Mouse (Mus musculus): ENCODE measurements around the gene Paf1. TPM values are rescaled to one million over a fixed set of nuclear protein-coding genes. Genes with fewer than 3 reads are reported as not detected.

Gene Paf1
- polyA plus RNA-seq, 1 experiment from 2014 or later: 67.3 TPM

DNA sequence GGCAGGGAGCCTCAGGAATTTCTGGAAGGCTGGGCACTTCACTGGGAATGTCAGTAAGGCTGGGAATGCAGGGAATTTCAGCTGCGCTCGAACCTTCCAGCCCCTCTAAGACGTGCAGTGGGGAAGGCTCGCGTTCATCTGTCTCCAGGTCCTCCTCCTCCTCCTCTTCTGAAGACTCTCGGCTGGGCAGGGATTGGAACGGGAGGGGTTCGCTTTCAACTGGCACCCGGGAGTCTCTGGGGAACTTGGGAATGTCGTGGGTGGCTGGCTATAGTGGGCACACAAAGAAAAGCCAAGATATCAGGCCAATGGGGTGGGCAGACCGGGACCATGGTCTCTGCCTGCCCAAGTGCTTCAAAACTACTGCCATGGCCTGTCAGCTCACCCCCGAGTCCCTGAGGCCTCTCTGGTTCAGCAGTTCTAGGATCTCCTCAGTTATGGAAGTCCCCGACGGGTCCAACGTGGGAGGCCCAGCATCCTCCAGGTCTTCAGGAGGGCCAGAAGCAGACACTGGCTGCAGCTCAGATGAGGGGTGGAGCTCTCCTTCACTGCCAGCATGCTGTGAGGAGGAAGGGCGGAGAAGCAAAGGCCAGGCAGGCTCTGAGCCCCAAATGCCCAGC lies 30.2 kb upstream of the Paf1 start:
- Histone ChIP-seq H3K36me3 (ENCODE audit: control insufficient read depth, insufficient read depth, low read length) (peaks cover 77% of the 10 kb centered on the region), H3K4me2 (replicated peaks; ENCODE audit: low read depth, low read length) (no peak overlapping the region), H3K27ac (ENCODE audit: low read length) (no peak overlapping the region), H3K4me3 (ENCODE audit: low read depth, low read length) (no peak overlapping the region), H3K9me3 (ENCODE audit: control insufficient read depth, low read depth, low read length) (no peaks in the 10 kb centered on the region), H3K4me1 (ENCODE audit: control insufficient read depth, insufficient read depth, low read length) (peaks cover 16% of the 10 kb centered on the region), H3K27me3 (ENCODE audit: control insufficient read depth, insufficient read depth, low read length) (no peaks in the 10 kb centered on the region), H3K9ac (replicated peaks; ENCODE audit: low read depth, low read length) (no peak overlapping the region)
- ATAC-seq (ENCODE audit: insufficient number of reproducible peaks, insufficient read depth, low FRiP score, low read depth): no peak
- WGBS: 86% methylated on average over 16 of the region's 16 CpGs

DNA sequence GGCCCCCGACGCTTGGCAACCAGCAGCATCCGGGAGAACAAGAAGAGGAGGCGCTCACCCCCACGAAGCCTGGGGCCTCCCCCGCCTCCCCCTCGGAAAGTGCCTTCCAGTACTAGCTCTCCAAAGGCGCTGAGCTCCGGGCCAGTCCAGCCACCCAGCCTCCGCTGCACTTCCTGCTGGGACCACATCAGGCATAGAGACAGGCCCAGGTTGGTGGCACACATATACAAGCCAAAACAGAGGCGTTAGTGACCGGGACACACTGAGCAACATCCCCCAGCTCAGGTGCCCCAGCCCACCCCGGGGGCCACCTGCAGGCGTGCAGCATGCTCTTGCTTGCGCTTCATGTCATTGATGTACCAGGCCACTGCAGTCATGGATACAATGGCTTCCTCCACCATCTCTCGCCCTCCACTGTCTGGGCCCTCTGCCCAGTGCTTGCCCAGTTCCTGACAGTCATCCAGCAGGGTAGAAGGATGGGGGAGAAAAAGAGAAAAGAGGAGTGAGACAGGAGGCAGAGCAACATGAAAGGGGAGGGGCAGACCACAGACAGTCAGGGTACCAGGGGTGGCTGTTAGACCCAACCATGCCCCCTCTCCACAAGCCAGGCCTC lies 25.0 kb upstream of the Paf1 start:
- Histone ChIP-seq H3K27ac (ENCODE audit: low read length) (no peak overlapping the region), H3K36me3 (ENCODE audit: control insufficient read depth, insufficient read depth, low read length) (peaks cover 61% of the 10 kb centered on the region), H3K4me3 (ENCODE audit: low read depth, low read length) (no peak overlapping the region), H3K4me1 (ENCODE audit: control insufficient read depth, insufficient read depth, low read length) (peaks cover 14% of the 10 kb centered on the region), H3K9me3 (ENCODE audit: control insufficient read depth, low read depth, low read length) (no peaks in the 10 kb centered on the region), H3K9ac (replicated peaks; ENCODE audit: low read depth, low read length) (no peak overlapping the region), H3K27me3 (ENCODE audit: control insufficient read depth, insufficient read depth, low read length) (no peaks in the 10 kb centered on the region), H3K4me2 (replicated peaks; ENCODE audit: low read depth, low read length) (no peak overlapping the region)
- no peak for ATAC-seq (ENCODE audit: insufficient number of reproducible peaks, insufficient read depth, low FRiP score, low read depth)
- 89% methylated on average over 16 of the region's 16 CpGs for WGBS

DNA sequence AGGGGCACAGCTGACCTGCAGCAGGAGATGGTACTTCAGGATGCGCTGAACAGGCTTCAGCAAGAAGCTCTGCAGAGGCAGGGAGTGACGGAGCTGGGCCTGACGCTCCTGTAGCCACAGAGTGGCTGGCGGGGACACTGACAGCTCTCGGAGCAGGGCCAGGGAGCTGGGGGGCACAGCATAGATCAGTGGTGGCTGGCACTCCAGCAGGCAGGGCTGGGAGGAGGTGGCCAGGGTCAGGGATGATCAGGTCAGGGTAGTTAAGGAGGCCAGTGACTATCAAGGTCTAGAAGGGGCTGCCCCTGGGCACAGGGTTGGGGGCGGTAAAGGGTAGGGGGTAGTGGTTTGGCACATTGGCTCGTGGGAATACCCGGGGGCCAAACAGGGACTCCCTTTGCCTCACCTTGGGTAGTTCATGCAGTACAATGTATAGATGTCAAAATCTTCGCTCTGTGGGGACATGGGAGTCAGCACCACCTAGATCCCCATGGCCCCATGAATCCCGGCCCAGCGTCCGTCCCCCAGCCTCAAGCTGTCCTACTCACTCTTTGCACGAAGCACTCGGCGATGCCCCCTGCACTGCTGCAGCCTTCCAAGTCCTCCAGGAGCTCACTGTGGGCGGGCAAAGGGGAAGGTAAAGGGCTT lies 24.4 kb upstream of the Paf1 start:
- no peak overlapping the region for H3K4me2 ChIP-seq (replicated peaks; ENCODE audit: low read depth, low read length)
- H3K9me3 ChIP-seq (ENCODE audit: control insufficient read depth, low read depth, low read length): no peaks in the 10 kb centered on the region
- WGBS: 89% methylated on average over 16 of the region's 16 CpGs
- H3K4me3 ChIP-seq (ENCODE audit: low read depth, low read length): no peak overlapping the region
- H3K9ac ChIP-seq (replicated peaks; ENCODE audit: low read depth, low read length): no peak overlapping the region
- peaks cover 14% of the 10 kb centered on the region for H3K4me1 ChIP-seq (ENCODE audit: control insufficient read depth, insufficient read depth, low read length)
- no peak overlapping the region for H3K27ac ChIP-seq (ENCODE audit: low read length)
- H3K27me3 ChIP-seq (ENCODE audit: control insufficient read depth, insufficient read depth, low read length): no peaks in the 10 kb centered on the region
- ATAC-seq (ENCODE audit: insufficient number of reproducible peaks, insufficient read depth, low FRiP score, low read depth): no peak
- peaks cover 59% of the 10 kb centered on the region for H3K36me3 ChIP-seq (ENCODE audit: control insufficient read depth, insufficient read depth, low read length)

DNA sequence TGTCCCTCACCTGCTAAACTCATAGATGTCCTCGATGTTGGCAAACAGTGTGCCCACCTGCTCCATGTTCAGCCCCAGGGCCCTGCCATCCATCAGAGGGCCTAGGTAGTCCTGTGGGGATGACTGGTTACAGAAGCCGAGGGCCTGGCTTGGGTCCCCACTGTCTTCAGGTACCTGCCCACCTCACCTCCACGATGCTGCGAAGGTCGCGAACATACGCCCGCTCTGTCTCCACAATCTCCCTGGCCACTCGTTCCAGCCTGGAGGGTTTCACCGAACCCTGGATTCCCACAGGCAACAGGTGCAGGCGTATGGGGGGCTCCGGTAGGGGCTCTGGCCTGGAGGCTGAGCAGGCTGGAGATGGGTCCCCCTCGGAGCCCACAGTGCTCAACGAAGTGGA lies 22.7 kb upstream of the Paf1 start:
- Histone ChIP-seq H3K27me3 (ENCODE audit: control insufficient read depth, insufficient read depth, low read length) (no peaks in the 10 kb centered on the region), H3K4me1 (ENCODE audit: control insufficient read depth, insufficient read depth, low read length) (peaks cover 19% of the 10 kb centered on the region), H3K27ac (ENCODE audit: low read length) (no peak overlapping the region), H3K36me3 (ENCODE audit: control insufficient read depth, insufficient read depth, low read length) (peaks cover 43% of the 10 kb centered on the region), H3K4me2 (replicated peaks; ENCODE audit: low read depth, low read length) (peak overlapping the region; percentile 91), H3K9me3 (ENCODE audit: control insufficient read depth, low read depth, low read length) (no peaks in the 10 kb centered on the region), H3K9ac (replicated peaks; ENCODE audit: low read depth, low read length) (no peak overlapping the region), H3K4me3 (ENCODE audit: low read depth, low read length) (peak overlapping the region; percentile 92; the same call in 1 of the 2 replicates)
- ATAC-seq (ENCODE audit: insufficient number of reproducible peaks, insufficient read depth, low FRiP score, low read depth): no peak
- 92% methylated on average over 14 of the region's 14 CpGs for WGBS

DNA sequence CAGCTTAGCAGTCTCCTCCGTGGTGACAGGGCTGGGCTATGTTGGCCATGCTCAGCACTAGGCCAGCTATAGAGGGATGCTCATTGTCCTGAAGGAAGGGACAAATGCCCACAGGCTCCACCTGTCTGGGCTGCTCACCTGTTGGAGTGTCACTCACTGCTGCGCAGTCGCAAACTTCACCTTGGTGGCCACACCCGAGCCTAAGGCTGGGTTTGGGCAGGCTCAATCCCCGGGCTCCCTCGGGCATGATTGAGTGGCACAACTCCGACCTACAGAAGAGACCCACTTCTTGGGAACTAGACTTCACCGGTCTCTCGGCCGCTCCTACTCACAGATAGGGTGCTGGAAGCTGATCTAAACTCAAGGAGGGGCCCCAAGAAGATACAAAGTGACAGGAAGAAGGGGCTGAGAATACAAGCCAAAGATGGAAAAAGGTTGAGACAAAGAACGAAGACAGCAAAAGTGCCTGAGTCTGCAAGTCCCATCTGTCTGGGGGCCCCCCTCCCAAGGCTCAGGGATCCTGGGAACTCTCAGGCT lies 21.7 kb upstream of the Paf1 start:
- 4% methylated on average over 11 of the region's 11 CpGs for WGBS
- no peak for ATAC-seq (ENCODE audit: insufficient number of reproducible peaks, insufficient read depth, low FRiP score, low read depth)

DNA sequence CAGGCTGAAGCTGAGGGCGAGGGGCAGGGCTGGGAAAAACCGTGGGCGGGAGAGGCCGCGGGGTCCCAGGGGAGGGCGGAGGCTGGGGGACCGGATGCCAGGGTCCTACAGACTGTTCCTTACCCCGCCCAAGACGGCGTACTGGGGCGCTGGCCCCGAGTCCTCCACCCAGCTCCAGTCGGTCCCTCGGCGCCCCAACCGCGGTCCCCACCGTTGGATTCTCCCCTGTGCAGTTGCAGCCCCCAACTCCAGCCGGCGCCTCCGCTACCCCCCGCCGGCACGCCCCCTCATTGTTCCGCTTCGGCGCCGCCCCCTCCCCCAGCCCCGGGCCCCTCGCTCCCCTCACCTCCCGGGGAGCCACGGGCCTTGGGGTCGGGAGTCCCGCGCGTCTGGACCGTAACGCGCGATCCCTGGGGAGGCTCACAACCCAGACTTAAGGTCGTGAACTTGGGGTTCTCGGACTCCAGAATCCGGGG lies 21.2 kb upstream of the Paf1 start:
- ATAC-seq (ENCODE audit: insufficient number of reproducible peaks, insufficient read depth, low FRiP score, low read depth): 0 out of 2 replicates have a peak, but pooled peaks have one; percentile 2
- Histone ChIP-seq H3K9me3 (ENCODE audit: control insufficient read depth, low read depth, low read length) (no peaks in the 10 kb centered on the region), H3K27ac (ENCODE audit: low read length) (peak overlapping the region; percentile 94), H3K4me1 (ENCODE audit: control insufficient read depth, insufficient read depth, low read length) (peaks cover 22% of the 10 kb centered on the region), H3K9ac (replicated peaks; ENCODE audit: low read depth, low read length) (peak overlapping the region; percentile 93), H3K27me3 (ENCODE audit: control insufficient read depth, insufficient read depth, low read length) (no peaks in the 10 kb centered on the region), H3K4me3 (ENCODE audit: low read depth, low read length) (peak overlapping the region; percentile 92), H3K36me3 (ENCODE audit: control insufficient read depth, insufficient read depth, low read length) (peaks cover 28% of the 10 kb centered on the region), H3K4me2 (replicated peaks; ENCODE audit: low read depth, low read length) (peak overlapping the region; percentile 91)
- under 1% methylated on average over 38 of the region's 43 CpGs for WGBS

More for the DNA sequence above, 21.7 kb upstream of the Paf1 start:
- Histone ChIP-seq H3K9me3 (ENCODE audit: control insufficient read depth, low read depth, low read length) (no peaks in the 10 kb centered on the region), H3K9ac (replicated peaks; ENCODE audit: low read depth, low read length) (peak overlapping the region; percentile 93), H3K27me3 (ENCODE audit: control insufficient read depth, insufficient read depth, low read length) (no peaks in the 10 kb centered on the region), H3K4me3 (ENCODE audit: low read depth, low read length) (peak overlapping the region; percentile 92), H3K4me1 (ENCODE audit: control insufficient read depth, insufficient read depth, low read length) (peaks cover 22% of the 10 kb centered on the region), H3K27ac (ENCODE audit: low read length) (peak overlapping the region; percentile 94), H3K4me2 (replicated peaks; ENCODE audit: low read depth, low read length) (peak overlapping the region; percentile 91), H3K36me3 (ENCODE audit: control insufficient read depth, insufficient read depth, low read length) (peaks cover 33% of the 10 kb centered on the region)

DNA sequence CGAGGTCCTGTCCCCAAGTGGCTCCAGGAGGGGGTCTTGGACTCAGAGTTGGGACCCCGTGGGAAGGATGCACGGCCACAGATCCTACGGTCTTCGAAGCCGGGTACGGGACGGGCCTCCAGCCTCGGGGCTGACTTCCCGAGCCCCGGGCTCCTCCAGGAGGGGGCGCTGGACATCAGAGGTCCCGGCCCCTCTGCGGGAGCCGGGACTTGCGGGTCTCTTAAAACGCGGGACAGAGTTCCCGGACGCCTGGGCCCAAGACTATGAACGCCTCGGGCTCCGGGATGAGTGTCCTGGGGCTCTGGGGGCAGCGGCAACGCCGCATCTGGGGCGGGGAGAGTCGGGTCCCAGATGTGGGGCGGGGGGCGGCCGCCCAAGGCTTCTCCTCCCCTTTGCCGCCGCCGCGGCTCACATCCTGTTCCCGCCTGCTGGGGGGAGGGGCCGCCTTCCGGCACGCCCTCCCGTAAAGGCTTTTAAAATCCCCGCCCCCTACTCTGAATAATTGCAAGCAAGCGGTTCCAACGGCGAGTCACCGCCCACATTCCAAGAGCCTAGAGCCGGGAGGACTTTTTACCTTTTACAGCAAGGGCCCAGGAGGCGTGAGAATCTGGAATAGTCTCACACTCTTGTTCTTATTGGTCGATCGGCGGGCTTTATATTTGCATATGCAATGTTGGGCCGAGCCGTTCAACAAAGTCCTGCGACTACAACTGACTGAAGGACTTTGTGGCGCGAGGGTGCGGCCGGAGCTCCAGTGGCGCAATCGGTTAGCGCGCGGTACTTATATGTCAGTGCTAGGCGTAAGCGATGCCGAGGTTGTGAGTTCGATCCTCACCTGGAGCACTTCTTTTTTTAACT lies 20.3 kb upstream of the Paf1 start, which contains the start of gene Plekhg2:
Gene Plekhg2, minus strand, starts transcription at position 349 of the 858 bp plus-strand sequence.
- peaks cover 29% of the 10 kb centered on the region for H3K4me1 ChIP-seq (ENCODE audit: control insufficient read depth, insufficient read depth, low read length)
- peaks cover 20% of the 10 kb centered on the region for H3K36me3 ChIP-seq (ENCODE audit: control insufficient read depth, insufficient read depth, low read length)
- peak within 1 kb of the TSS; percentile 91 for H3K4me2 ChIP-seq (replicated peaks; ENCODE audit: low read depth, low read length)
- H3K27me3 ChIP-seq (ENCODE audit: control insufficient read depth, insufficient read depth, low read length): no peaks in the 10 kb centered on the region
- WGBS: under 1% methylated on average over 52 of the region's 66 CpGs
- peak; percentile 86 for ATAC-seq (ENCODE audit: insufficient number of reproducible peaks, insufficient read depth, low FRiP score, low read depth)
- peak within 1 kb of the TSS; percentile 92 for H3K4me3 ChIP-seq (ENCODE audit: low read depth, low read length)
- H3K9ac ChIP-seq (replicated peaks; ENCODE audit: low read depth, low read length): peak within 1 kb of the TSS; percentile 93
- no peaks in the 10 kb centered on the region for H3K9me3 ChIP-seq (ENCODE audit: control insufficient read depth, low read depth, low read length)
- H3K27ac ChIP-seq (ENCODE audit: low read length): peak within 1 kb of the TSS; percentile 94

Measured in stomach, embryonic 14.5 days (tissue).